Mouse (Mus musculus): ENCODE measurements around the gene Tnfrsf1b.
"Not testable (repeated sequence)": the region's sequence is repeated elsewhere in the genome, so short reads cannot be mapped to it uniquely, and the experiment has no call there.

Tnfrsf1b gene

DNA sequence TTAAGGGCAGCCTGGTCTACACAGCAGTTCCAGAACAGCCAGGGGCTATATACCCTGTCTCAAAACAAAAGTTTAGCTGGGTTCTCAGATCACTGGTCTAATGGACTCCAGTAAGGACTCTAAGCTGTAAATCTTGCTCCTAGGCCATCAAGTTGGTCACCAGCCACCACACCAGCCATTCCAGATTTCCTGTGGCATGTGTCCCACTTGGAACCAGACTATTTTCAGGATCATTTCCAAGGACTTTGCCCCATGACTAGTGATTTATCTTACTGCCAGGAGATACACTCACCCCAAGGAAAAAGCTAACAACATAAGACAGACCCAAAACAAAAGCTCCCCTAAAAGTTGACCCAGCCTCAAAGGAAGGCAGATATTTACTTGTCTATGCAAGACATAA, 54.0 kb downstream of the Tnfrsf1b start:
- DNase-seq (ENCODE audit: low read depth, low spot score) = no peak

DNA sequence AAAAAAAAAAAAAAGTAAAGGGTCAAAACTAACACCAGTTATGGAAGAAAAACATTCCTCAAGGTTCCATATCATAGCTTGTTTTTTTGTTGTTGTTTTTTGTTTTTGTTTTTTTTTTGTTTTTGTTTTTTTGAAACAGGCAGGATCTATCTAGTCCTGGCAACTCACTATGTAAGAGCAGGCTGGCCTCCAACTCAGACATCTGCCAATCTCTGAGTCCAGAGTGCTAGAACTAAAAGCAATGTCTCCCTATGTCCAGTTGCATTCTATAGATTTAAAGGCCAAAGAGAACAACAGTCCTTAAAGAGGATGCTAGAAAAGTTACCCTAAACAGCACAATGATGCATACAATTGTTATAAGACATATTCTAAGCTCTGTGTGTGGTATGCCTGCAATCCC, 58.1 kb downstream of the Tnfrsf1b start:
- no peak for DNase-seq (ENCODE audit: low read depth, low spot score)

DNA sequence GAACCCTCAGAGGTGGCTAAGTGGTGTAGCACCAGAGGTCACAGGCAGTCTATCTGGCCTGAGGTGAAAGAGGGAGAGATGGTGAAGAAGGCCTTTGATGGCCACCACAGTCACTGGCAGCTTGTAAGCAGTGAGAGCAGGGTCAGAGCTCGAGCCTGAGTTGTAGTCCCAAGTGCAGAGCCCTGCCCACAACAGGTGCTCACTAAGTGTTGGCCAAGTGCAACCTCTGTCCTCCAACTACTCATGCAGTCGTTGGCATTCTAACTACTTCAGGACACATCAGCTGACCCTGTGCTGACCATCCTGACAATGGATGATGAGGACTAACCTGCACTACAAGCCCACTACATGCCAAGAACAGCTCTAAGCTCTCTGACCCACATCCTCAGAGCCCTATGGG, 59.1 kb downstream of the Tnfrsf1b start:
- DNase-seq (ENCODE audit: low read depth, low spot score) = no peak

DNA sequence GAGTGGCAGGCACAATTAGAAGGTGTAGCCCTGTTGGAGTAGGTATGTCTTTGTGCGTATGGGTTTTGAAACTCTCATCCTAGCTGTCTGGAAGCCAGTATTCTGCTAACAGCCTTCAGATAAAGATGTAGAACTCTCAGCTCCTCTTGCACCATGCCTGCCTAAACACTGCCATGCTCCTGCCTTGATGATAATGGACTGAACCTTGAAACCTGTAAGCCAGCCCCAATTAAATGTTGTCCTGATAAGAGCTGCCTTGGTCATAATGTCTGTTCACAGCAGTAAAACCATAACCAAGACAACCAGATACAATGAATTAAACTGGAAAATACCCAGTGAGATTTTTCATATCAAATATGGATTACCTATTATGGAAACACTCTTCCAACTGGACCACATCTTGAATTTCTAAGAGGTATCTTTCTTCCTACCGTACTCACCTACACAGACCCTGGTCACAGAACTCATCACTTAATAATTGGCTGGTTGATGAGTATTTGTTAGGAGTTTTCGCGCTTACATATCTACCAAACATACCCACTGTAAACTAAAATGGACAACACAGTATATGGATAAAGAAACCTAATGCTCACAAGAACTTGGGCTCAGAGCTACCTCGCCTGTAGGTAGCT, 67.6 kb downstream of the Tnfrsf1b start:
- DNase-seq (ENCODE audit: low read depth, low spot score) = no peak

DNA sequence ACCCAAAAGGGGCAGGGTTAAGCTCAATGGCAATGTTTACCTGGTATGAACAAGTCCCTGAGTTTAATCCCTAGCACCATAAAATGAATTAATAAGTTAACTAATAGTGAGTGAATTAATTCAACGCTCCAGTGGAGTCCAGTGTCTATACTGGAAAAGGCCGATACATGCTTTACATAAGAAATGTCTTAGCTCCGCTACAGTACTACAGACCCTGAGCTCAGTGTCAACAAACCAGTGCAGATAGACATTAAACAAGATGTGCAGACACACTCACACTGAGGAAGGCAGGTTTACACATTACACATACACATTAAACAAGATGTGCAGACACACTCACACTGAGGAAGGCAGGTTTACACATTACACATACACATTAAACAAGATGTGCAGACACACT, 81.1 kb downstream of the Tnfrsf1b start:
- not testable (repeated sequence) for DNase-seq (ENCODE audit: low read depth, low spot score)

DNA sequence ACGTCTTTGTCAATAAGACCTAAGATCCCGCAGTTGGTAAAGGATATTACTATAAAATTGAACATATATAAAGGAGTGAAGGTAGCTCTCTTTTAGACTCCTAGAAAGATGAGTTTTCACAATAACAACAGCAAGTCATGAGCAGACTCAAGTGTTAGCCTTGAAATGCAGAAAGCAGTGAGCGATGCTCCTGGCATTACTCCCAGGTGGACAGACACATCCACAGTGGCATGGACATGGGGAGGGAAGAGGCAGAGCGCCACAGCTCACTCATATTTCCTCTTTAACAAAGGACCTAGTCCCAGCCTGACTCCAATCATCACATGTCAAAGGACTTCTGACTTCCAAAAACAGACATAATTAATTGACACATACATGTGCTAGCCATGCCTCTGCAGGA, 82.6 kb downstream of the Tnfrsf1b start:
- no peak for DNase-seq (ENCODE audit: low read depth, low spot score)

Data from 3T3-L1 (cell line).